Mouse (Mus musculus) kidney, adult 11 months (tissue): ENCODE measurements around the gene Mrps9.

Experiments used
- DNase-seq: peaks from one replicate; pipeline ENCODE4 v3.0.0; 2022

Gene Mrps9

GRCm38 (mm10) chr1:42907153-42907552, 56.1 kb downstream of the Mrps9 start:
- no peak for DNase-seq

GRCm38 (mm10) chr1:42915062-42915461, 64.0 kb downstream of the Mrps9 start:
- no peak for DNase-seq

- DNase-seq, result no peak
Measured at GRCm38 (mm10) chr1:42916719-42917118, 65.7 kb downstream of the Mrps9 start.

- no peak for DNase-seq
Measured at GRCm38 (mm10) chr1:42917908-42918307, 66.9 kb downstream of the Mrps9 start.

- no peak for DNase-seq
Measured at GRCm38 (mm10) chr1:42923924-42924323, 72.9 kb downstream of the Mrps9 start.

- DNase-seq, result no peak
Measured at GRCm38 (mm10) chr1:42933613-42934012, 82.6 kb downstream of the Mrps9 start.

- no peak for DNase-seq
Measured at GRCm38 (mm10) chr1:42948486-42948885, 97.5 kb downstream of the Mrps9 start.

GRCm38 (mm10) chr1:42952734-42953481, 101.9 kb downstream of the Mrps9 start, which contains the start of gene Gpr45:
TSS of gene Gpr45 (plus strand) at chr1:42952872.
- DNase-seq, result no peak

GRCm38 (mm10) chr1:42953482-42953822, 102.4 kb downstream of the Mrps9 start:
- no peak for DNase-seq
